Mouse (Mus musculus): ENCODE measurements around the gene Mtg2. TPM values are rescaled to one million over a fixed set of nuclear protein-coding genes. Genes with fewer than 3 reads are reported as not detected.

Mtg2 gene
- polyA plus RNA-seq, 1 experiment from 2014 or later, result 24.2 TPM

DNA sequence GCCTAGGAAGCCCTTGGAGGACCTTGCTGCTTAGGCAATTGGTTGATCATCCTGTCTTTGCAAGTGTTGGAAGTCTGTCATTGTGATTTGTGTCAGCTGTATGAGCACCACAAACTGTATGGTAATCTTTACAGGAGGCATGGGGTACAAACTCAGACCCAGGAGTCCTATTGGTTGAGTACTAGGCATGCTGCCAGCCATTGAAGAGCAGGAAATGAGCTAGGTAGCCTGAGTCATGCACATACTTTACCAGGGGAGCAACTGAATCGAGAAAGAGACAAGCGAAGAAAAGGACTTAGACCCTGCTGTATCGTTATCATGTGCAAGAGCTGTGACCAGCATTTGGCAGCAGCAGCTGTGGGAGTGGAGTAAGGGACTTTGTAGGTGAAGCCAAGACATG lies 37.5 kb upstream of the Mtg2 start:
- H3K27ac ChIP-seq (ENCODE audit: low read depth), result no peak overlapping the region
- H3K27me3 ChIP-seq (replicated peaks; ENCODE audit: control insufficient read depth, insufficient read depth, low read length), result no peaks in the 10 kb centered on the region
- H3K4me1 ChIP-seq (replicated peaks; ENCODE audit: control insufficient read depth, insufficient read depth, low read length), result peaks cover 4% of the 10 kb centered on the region; the same call in 1 of the 2 replicates
- DNase-seq (ENCODE audit: low spot score) (no peak), ATAC-seq (replicated peaks; ENCODE audit: low FRiP score, low TSS enrichment, low read depth) (no peak)
- H3K36me3 ChIP-seq (ENCODE audit: control insufficient read depth, insufficient read depth, low read length), result peaks cover 99% of the 10 kb centered on the region
- no peak overlapping the region for H3K9ac ChIP-seq (ENCODE audit: low read length)
- 86% methylated on average over 3 of the region's 3 CpGs for WGBS
- H3K4me2 ChIP-seq (ENCODE audit: low read length), result no peak overlapping the region
- no peak overlapping the region for H3K4me3 ChIP-seq (ENCODE audit: low read depth, low read length)
- H3K9me3 ChIP-seq (ENCODE audit: control insufficient read depth, low read length), result no peaks in the 10 kb centered on the region

DNA sequence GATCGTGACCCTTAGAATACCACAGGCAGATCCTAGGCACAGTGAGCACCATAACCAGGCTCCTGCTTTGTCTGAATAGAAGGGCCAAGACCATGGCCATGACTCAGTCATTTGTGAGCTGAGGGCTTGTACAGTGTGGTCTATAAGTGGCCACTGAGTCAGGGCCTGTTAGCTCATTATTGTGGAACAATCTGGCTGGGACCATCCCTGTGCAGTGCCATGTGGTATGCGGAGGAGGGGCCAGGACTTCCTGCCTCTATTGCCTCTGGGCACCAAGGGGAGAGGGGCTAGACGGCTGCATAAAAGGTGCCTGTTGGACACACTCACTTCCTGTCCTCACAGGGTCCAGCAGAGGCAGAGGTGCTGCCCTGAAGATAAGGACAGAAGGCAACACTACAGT lies 36.4 kb upstream of the Mtg2 start:
- Histone ChIP-seq H3K9me3 (ENCODE audit: control insufficient read depth, low read length) (no peaks in the 10 kb centered on the region), H3K4me2 (ENCODE audit: low read length) (no peak overlapping the region), H3K36me3 (ENCODE audit: control insufficient read depth, insufficient read depth, low read length) (peaks cover 99% of the 10 kb centered on the region), H3K4me1 (replicated peaks; ENCODE audit: control insufficient read depth, insufficient read depth, low read length) (no peaks in the 10 kb centered on the region), H3K4me3 (ENCODE audit: low read depth, low read length) (no peak overlapping the region), H3K27me3 (replicated peaks; ENCODE audit: control insufficient read depth, insufficient read depth, low read length) (no peaks in the 10 kb centered on the region), H3K27ac (ENCODE audit: low read depth) (no peak overlapping the region), H3K9ac (ENCODE audit: low read length) (no peak overlapping the region)
- ATAC-seq (replicated peaks; ENCODE audit: low FRiP score, low TSS enrichment, low read depth) (no peak), DNase-seq (ENCODE audit: low spot score) (no peak)
- 67% methylated on average over 3 of the region's 3 CpGs for WGBS

DNA sequence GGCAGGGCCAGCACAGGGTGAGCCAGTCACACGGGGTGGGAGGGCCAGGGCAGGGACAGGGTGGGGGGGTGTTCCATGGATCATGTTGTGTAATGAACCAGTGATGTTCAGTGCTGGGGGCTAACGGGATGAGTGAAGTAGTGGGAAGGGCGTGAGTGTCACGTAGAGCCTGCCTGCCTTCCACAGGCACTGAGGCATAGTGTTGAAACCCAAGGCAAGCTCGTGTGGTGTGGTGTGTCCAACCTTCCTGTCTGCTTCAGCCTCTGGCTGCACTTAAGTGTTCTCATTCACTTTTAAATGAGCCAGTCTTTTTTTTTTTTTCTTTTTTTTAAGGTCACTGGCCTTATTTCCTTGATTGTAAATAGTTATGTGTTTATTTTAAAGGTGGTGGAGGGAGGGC lies 35.6 kb upstream of the Mtg2 start:
- ATAC-seq (replicated peaks; ENCODE audit: low FRiP score, low TSS enrichment, low read depth), result no peak
- Histone ChIP-seq H3K27me3 (replicated peaks; ENCODE audit: control insufficient read depth, insufficient read depth, low read length) (no peaks in the 10 kb centered on the region), H3K4me2 (ENCODE audit: low read length) (no peak overlapping the region), H3K4me3 (ENCODE audit: low read depth, low read length) (no peak overlapping the region), H3K9me3 (ENCODE audit: control insufficient read depth, low read length) (no peaks in the 10 kb centered on the region), H3K27ac (ENCODE audit: low read depth) (no peak overlapping the region), H3K9ac (ENCODE audit: low read length) (no peak overlapping the region), H3K4me1 (replicated peaks; ENCODE audit: control insufficient read depth, insufficient read depth, low read length) (no peaks in the 10 kb centered on the region), H3K36me3 (ENCODE audit: control insufficient read depth, insufficient read depth, low read length) (peaks cover 95% of the 10 kb centered on the region)
- no peak for DNase-seq (ENCODE audit: low spot score)
- WGBS, result 69% methylated on average over 5 of the region's 5 CpGs

DNA sequence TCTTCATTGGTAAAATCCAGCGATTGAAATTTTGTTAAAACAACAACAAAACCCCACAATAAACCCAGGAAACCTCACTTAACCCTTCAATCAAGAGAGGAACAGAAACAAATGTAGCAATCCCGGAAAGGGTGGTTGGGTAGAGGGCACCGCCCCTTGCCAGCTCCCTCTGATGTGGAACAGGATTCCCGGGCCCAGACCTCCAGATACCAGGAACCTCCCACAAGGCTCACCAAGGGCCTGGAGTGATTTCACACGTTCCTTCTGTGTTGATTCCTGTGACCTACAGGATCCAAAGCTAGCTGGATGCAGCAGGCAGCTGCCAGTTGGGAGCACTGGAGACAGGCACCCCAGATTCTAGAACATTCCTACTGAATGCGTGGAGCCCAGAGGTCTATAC lies 30.0 kb upstream of the Mtg2 start:
- Histone ChIP-seq H3K9me3 (ENCODE audit: control insufficient read depth, low read length) (no peaks in the 10 kb centered on the region), H3K9ac (ENCODE audit: low read length) (no peak overlapping the region), H3K4me3 (ENCODE audit: low read depth, low read length) (no peak overlapping the region), H3K4me1 (replicated peaks; ENCODE audit: control insufficient read depth, insufficient read depth, low read length) (peaks cover 19% of the 10 kb centered on the region), H3K4me2 (ENCODE audit: low read length) (peak overlapping the region; percentile 66; the same call in 1 of the 2 replicates), H3K27me3 (replicated peaks; ENCODE audit: control insufficient read depth, insufficient read depth, low read length) (no peaks in the 10 kb centered on the region), H3K36me3 (ENCODE audit: control insufficient read depth, insufficient read depth, low read length) (peaks cover 39% of the 10 kb centered on the region), H3K27ac (ENCODE audit: low read depth) (no peak overlapping the region)
- DNase-seq (ENCODE audit: low spot score) (no peak), ATAC-seq (replicated peaks; ENCODE audit: low FRiP score, low TSS enrichment, low read depth) (no peak)
- 52% methylated on average over 6 of the region's 6 CpGs for WGBS

DNA sequence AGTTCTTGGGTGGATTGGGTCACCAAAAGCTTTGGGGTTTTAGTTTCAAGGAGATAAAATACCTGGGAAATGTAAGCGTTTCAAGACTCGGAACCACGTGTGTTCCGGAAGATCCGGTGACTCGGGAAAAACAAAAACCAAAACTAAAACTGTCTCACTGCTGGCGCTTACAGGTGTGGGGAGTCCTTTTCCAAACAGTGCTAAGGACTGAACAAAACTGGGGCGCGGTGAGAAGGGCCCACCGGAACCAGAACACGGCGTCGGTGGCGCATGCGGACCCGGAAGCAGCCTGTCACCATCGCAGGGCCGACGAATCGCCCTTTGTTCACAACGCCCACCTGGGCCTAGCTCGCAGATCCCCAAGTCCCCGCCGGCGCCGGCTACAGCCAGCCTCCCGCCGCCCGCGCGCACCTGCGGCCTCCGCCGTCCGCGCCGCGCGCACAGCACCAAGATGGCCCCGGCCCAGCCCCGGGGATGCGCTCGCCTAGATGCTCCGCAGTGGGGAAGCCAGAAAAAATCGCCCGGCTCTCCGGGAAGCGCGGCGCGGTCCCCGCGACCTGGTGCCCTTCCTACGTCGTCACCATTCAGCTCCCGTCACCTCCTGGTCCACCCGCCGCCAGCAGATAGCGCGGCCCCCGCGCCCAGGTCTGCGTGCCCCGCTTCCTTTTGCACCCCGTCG lies 28.7 kb upstream of the Mtg2 start:
- H3K4me2 ChIP-seq (ENCODE audit: low read length), result peak overlapping the region; percentile 66
- peak overlapping the region; percentile 86 for H3K27ac ChIP-seq (ENCODE audit: low read depth)
- ATAC-seq (replicated peaks; ENCODE audit: low FRiP score, low TSS enrichment, low read depth), result peak; percentile 60
- peaks cover 19% of the 10 kb centered on the region for H3K4me1 ChIP-seq (replicated peaks; ENCODE audit: control insufficient read depth, insufficient read depth, low read length)
- WGBS, result under 1% methylated on average over 53 of the region's 66 CpGs
- no peak for DNase-seq (ENCODE audit: low spot score)
- H3K36me3 ChIP-seq (ENCODE audit: control insufficient read depth, insufficient read depth, low read length), result peaks cover 26% of the 10 kb centered on the region
- H3K4me3 ChIP-seq (ENCODE audit: low read depth, low read length), result peak overlapping the region; percentile 85
- H3K9ac ChIP-seq (ENCODE audit: low read length), result peak overlapping the region; percentile 84
- no peaks in the 10 kb centered on the region for H3K9me3 ChIP-seq (ENCODE audit: control insufficient read depth, low read length)
- H3K27me3 ChIP-seq (replicated peaks; ENCODE audit: control insufficient read depth, insufficient read depth, low read length), result no peaks in the 10 kb centered on the region

DNA sequence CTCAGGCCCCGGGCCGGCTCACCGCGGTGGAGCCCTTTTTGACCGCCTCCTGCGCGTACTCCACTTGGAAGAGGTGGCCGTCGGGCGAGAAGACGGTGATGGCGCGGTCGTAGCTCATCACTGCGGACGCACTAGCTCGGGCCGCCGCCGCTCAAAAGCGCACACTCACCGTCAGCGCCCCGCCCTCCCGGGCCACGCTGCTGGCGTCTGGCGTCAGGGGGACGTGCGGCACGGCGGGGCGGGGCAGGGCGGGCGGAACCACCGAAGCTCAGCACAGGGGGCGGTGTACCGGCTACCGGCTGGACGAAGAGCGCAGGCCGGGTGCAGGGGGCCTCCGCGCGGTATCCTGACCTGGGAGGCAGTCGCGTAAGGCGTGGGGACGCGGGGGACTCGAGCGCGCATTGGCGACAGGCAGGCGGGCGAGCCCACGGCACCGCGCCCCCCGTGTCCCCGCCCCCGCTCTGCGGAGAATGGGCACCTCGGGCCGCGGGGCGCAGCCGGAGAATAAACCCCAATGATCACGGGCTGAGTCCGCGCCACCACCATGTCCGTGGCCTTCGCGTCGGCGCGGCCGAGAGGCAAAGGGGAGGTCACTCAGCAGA lies 28.0 kb upstream of the Mtg2 start, which contains the start of the genes Psma7 and Ss18l1:
Gene Psma7 (minus strand): TSS at position 178 of the 602 bp plus-strand sequence.
Gene Ss18l1 (plus strand): TSS at position 254 of the 602 bp plus-strand sequence.
- Histone ChIP-seq H3K9ac (ENCODE audit: low read length) (peak within 1 kb of the TSS; percentile 84), H3K4me2 (ENCODE audit: low read length) (peak within 1 kb of the TSS; percentile 66), H3K36me3 (ENCODE audit: control insufficient read depth, insufficient read depth, low read length) (peaks cover 20% of the 10 kb centered on the region), H3K9me3 (ENCODE audit: control insufficient read depth, low read length) (no peaks in the 10 kb centered on the region), H3K4me1 (replicated peaks; ENCODE audit: control insufficient read depth, insufficient read depth, low read length) (peaks cover 19% of the 10 kb centered on the region), H3K4me3 (ENCODE audit: low read depth, low read length) (peak within 1 kb of the TSS; percentile 85), H3K27ac (ENCODE audit: low read depth) (peak within 1 kb of the TSS; percentile 86), H3K27me3 (replicated peaks; ENCODE audit: control insufficient read depth, insufficient read depth, low read length) (no peaks in the 10 kb centered on the region)
- ATAC-seq (replicated peaks; ENCODE audit: low FRiP score, low TSS enrichment, low read depth) (peak; percentile 94), DNase-seq (ENCODE audit: low spot score) (peak; percentile 92)
- under 1% methylated on average over 73 of the region's 78 CpGs for WGBS

DNA sequence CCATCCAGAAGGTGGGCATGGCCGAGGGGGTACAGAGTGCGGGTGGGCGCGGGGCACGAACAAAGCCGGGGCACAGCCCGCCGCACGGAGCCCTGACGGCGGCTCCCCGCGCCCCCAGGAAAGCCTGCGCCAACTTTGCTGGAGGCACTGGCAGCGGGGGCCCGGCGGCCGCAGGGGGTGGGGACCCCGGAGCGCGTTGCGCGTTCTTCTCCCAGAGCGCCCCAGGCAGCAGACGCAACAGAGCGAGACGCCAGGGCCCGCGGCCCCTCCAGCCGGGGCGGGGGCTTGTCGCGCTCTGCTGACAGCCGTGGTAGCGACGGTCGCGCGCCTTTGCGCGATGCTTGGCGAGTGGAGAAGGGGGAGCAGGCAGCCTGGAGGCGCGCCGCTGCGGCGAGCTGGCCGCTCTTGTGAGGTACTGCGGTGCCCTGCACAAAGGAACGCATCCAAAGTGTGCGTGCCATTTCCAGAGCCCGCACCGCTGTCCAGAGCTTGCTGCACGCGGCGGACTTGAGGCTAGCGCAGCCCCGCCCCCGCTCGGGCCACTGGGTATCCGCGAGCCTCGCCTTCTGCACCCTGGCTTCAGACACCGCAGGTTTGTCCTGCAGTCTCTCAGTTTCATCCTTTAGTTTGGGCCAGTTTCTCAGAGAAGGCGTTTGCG lies 27.4 kb upstream of the Mtg2 start:
- Histone ChIP-seq H3K9me3 (ENCODE audit: control insufficient read depth, low read length) (no peaks in the 10 kb centered on the region), H3K4me1 (replicated peaks; ENCODE audit: control insufficient read depth, insufficient read depth, low read length) (peaks cover 19% of the 10 kb centered on the region), H3K27me3 (replicated peaks; ENCODE audit: control insufficient read depth, insufficient read depth, low read length) (no peaks in the 10 kb centered on the region), H3K4me3 (ENCODE audit: low read depth, low read length) (peak overlapping the region; percentile 85), H3K4me2 (ENCODE audit: low read length) (peak overlapping the region; percentile 61), H3K9ac (ENCODE audit: low read length) (peak overlapping the region; percentile 84), H3K27ac (ENCODE audit: low read depth) (peak overlapping the region; percentile 86), H3K36me3 (ENCODE audit: control insufficient read depth, insufficient read depth, low read length) (peaks cover 14% of the 10 kb centered on the region)
- WGBS, result under 1% methylated on average over 66 of the region's 66 CpGs
- peak; percentile 83 for DNase-seq (ENCODE audit: low spot score)
- ATAC-seq (replicated peaks; ENCODE audit: low FRiP score, low TSS enrichment, low read depth), result peak; percentile 47

DNA sequence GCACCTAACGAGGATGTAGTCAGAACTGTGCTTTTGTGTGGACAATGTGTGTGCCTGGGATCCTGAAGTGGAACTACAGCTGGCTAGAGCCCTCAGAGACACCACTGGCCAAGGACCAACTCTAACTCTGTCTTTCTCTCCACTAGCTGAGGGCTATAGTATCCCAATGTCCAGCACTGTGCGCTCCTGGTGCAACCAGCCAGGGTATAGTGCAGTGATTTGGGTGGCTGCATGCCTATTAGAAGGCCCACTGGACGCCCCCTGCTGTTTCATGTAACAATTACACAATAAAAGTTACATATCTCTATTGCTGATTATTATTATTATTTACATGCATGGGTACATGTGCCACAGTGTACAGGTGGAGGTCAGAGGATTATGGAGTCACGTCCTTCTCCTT lies 25.1 kb upstream of the Mtg2 start:
- ATAC-seq (replicated peaks; ENCODE audit: low FRiP score, low TSS enrichment, low read depth) (no peak), DNase-seq (ENCODE audit: low spot score) (peak; percentile 58)
- H3K4me1 ChIP-seq (replicated peaks; ENCODE audit: control insufficient read depth, insufficient read depth, low read length), result peaks cover 19% of the 10 kb centered on the region
- no peak overlapping the region for H3K9ac ChIP-seq (ENCODE audit: low read length)
- WGBS, result 52% methylated on average over 4 of the region's 4 CpGs
- H3K4me2 ChIP-seq (ENCODE audit: low read length), result no peak overlapping the region
- no peak overlapping the region for H3K4me3 ChIP-seq (ENCODE audit: low read depth, low read length)
- no peak overlapping the region for H3K27ac ChIP-seq (ENCODE audit: low read depth)
- no peaks in the 10 kb centered on the region for H3K36me3 ChIP-seq (ENCODE audit: control insufficient read depth, insufficient read depth, low read length)
- H3K27me3 ChIP-seq (replicated peaks; ENCODE audit: control insufficient read depth, insufficient read depth, low read length), result no peaks in the 10 kb centered on the region
- H3K9me3 ChIP-seq (ENCODE audit: control insufficient read depth, low read length), result no peaks in the 10 kb centered on the region

Data from intestine, embryonic 14.5 days (tissue).